Mouse (Mus musculus) lung, embryonic 14.5 days (tissue): Measurements from ENCODE around the gene Fcrla. TPM values are rescaled to one million over a fixed set of nuclear protein-coding genes. Genes with fewer than 3 reads are reported as not detected.

Experiments
- ATAC-seq: fragments of 200-750 bp; cut with Nextera tagmentation; 2 replicates; pipeline ENCODE4 v1.8.0; 2017; ENCODE audit warnings: mild to moderate bottlenecking, moderate TSS enrichment, moderate library complexity; ENCODE audit not compliant: insufficient read depth
- DNase-seq: peaks from one replicate; pipeline ENCODE4 v3.0.0-alpha.2; 2015
- H3K27ac ChIP-seq: fragments of 300-500 bp; sonication (generic); 2 replicates; pipeline ENCODE4 v1.5.1; 2014; ENCODE audit warnings: low read depth, mild to moderate bottlenecking, moderate library complexity
- H3K27me3 ChIP-seq: fragments of 300-500 bp; sonication (generic); 2 replicates; pipeline ENCODE4 v1.6.1; 2014; ENCODE audit warnings: low read length, control low read depth; ENCODE audit not compliant: insufficient read depth
- H3K36me3 ChIP-seq: fragments of 300-500 bp; sonication (generic); 2 replicates; pipeline ENCODE4 v1.6.1; 2014; ENCODE audit warnings: control low read depth; ENCODE audit not compliant: insufficient read depth
- H3K4me1 ChIP-seq: fragments of 300-500 bp; sonication (generic); 2 replicates; pipeline ENCODE4 v1.6.1; 2014; ENCODE audit warnings: antibody characterized with exemption, control low read depth; ENCODE audit not compliant: insufficient read depth
- H3K4me2 ChIP-seq: fragments of 300-500 bp; sonication (generic); 2 replicates; pipeline ENCODE4 v1.6.1; 2014; ENCODE audit warnings: mild to moderate bottlenecking
- H3K4me3 ChIP-seq: fragments of 300-500 bp; sonication (generic); 2 replicates; pipeline ENCODE4 v1.5.1; 2014; ENCODE audit warnings: low read depth, low read length
- H3K9ac ChIP-seq: fragments of 300-500 bp; sonication (generic); 2 replicates; pipeline ENCODE4 v1.6.1; 2014
- H3K9me3 ChIP-seq: fragments of 300-500 bp; sonication (generic); 2 replicates; pipeline ENCODE4 v1.6.1; 2016; ENCODE audit warnings: low read depth, low read length, control low read depth
- CTCF ChIP-seq: IDR thresholded peaks from 2 replicates; pipeline ENCODE4 v1.5.1; 2016; ENCODE audit warnings: antibody characterized with exemption, low read depth
- WGBS: fragments of 180-500 bp; shearing (Covaris S2); extraction: QIAGEN DNeasy Blood & Tissue Kit; methylation state at CpG from one replicate; pipeline ENCODE4 v1.1.7; 2014; 5-methylcytosine and 5-hydroxymethylcytosine counted together
- polyA plus RNA-seq: library from polyadenylated mRNA; unstranded; fragments of >200 nt; fragmentation: Nextera tagmentation; extraction: Ambion mirVana; gene quantifications from 2 replicates; pipeline ENCODE4 v1.2.1, GENCODE M21; 2014

Gene Fcrla
- polyA plus RNA-seq, 1 experiment from 2014 or later, result not detected

DNA sequence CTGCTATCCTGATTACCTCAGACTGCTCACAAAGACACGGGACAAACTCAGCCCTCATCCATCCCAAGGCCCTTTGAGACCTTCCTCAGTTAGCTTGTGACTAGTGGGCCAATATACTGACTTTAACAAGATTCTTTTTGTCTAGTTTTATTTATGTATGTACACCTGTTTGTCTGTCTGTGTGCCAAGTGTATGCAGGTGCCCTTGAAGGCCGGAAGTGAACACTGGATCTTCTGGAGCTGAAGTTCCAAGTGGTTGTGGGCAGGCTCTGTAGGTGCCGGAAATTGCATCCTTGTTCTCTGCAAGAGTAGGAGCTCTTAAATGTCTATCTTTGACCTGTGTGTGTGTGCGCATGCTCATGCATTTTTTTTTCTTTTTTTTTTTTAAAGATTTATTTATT, 1.9 kb upstream of the Fcrla start:
- no peak for ATAC-seq
- Histone ChIP-seq H3K4me3 (no peak overlapping the region), H3K4me1 (no peaks in the 10 kb centered on the region), H3K36me3 (no peaks in the 10 kb centered on the region), H3K4me2 (no peak overlapping the region), H3K9me3 (no peaks in the 10 kb centered on the region), H3K27ac (no peak overlapping the region), H3K9ac (no peak overlapping the region), H3K27me3 (no peaks in the 10 kb centered on the region)
- 73% methylated on average over 4 of the region's 4 CpGs for WGBS
- no peak for TF ChIP-seq CTCF
- DNase-seq, result no peak

- H3K4me1 ChIP-seq, result no peaks in the 10 kb centered on the region
- H3K27me3 ChIP-seq, result no peaks in the 10 kb centered on the region
- no peaks in the 10 kb centered on the region for H3K36me3 ChIP-seq
- H3K9ac ChIP-seq, result no peak overlapping the region
- DNase-seq, result no peak
- WGBS, result 65% methylated on average over 2 of the region's 2 CpGs
- H3K4me3 ChIP-seq, result no peak overlapping the region
- H3K4me2 ChIP-seq, result no peak overlapping the region
- H3K27ac ChIP-seq, result no peak overlapping the region
- no peak for TF ChIP-seq CTCF
- no peak for ATAC-seq
- no peaks in the 10 kb centered on the region for H3K9me3 ChIP-seq
Observed at GRCm38 (mm10) chr1:170928467-170928866, 1.1 kb upstream of the Fcrla start.

GRCm38 (mm10) chr1:170926941-170927340, 442 bp downstream of the Fcrla start:
- DNase-seq (no peak), ATAC-seq (no peak)
- no peak overlapping the region for H3K4me2 ChIP-seq
- no peaks in the 10 kb centered on the region for H3K4me1 ChIP-seq
- TF ChIP-seq CTCF, result no peak
- 51% methylated on average over 6 of the region's 6 CpGs for WGBS
- no peak overlapping the region for H3K4me3 ChIP-seq
- no peaks in the 10 kb centered on the region for H3K36me3 ChIP-seq
- no peaks in the 10 kb centered on the region for H3K9me3 ChIP-seq
- H3K9ac ChIP-seq, result no peak overlapping the region
- H3K27me3 ChIP-seq, result no peaks in the 10 kb centered on the region
- H3K27ac ChIP-seq, result no peak overlapping the region

DNA sequence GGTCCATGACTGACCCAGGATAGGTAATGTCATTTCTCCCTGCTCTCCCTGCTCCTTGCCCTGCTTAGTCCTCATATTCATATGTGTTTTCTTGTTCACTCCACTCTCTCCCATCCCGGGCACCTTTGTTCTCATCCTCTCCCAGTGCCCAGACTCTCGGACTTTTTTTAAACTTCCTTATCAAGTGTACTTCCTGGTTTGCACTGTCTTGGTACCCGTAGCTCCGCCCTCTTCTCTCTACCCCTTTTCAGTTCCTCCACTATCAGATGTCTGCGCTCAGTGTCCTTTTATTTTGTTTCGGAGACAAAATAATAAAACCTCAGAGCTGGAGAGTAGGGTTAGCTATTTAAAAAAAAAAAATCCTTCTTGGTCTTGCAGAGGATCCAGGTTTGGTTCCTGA, 2.9 kb downstream of the Fcrla start:
- no peak for TF ChIP-seq CTCF
- ATAC-seq (no peak), DNase-seq (no peak)
- Histone ChIP-seq H3K4me3 (no peak overlapping the region), H3K4me1 (no peaks in the 10 kb centered on the region), H3K9ac (no peak overlapping the region), H3K36me3 (no peaks in the 10 kb centered on the region), H3K27ac (no peak overlapping the region), H3K27me3 (no peaks in the 10 kb centered on the region), H3K4me2 (no peak overlapping the region), H3K9me3 (no peaks in the 10 kb centered on the region)
- 67% methylated on average over 6 of the region's 6 CpGs for WGBS

- no peaks in the 10 kb centered on the region for H3K36me3 ChIP-seq
- no peaks in the 10 kb centered on the region for H3K9me3 ChIP-seq
- H3K9ac ChIP-seq, result no peak overlapping the region
- H3K4me1 ChIP-seq, result no peaks in the 10 kb centered on the region
- DNase-seq (no peak), ATAC-seq (no peak)
- no peak overlapping the region for H3K4me3 ChIP-seq
- 91% methylated on average over 8 of the region's 8 CpGs for WGBS
- no peak overlapping the region for H3K4me2 ChIP-seq
- TF ChIP-seq CTCF, result no peak
- H3K27me3 ChIP-seq, result no peaks in the 10 kb centered on the region
- no peak overlapping the region for H3K27ac ChIP-seq
Observed at GRCm38 (mm10) chr1:170919308-170919707, 8.1 kb downstream of the Fcrla start.

GRCm38 (mm10) chr1:170915657-170916056, 11.7 kb downstream of the Fcrla start:
- H3K9ac ChIP-seq, result no peak overlapping the region
- no peak for TF ChIP-seq CTCF
- H3K9me3 ChIP-seq, result no peaks in the 10 kb centered on the region
- 35% methylated on average over 5 of the region's 5 CpGs for WGBS
- DNase-seq (peak; percentile 32), ATAC-seq (0 out of 2 replicates have a peak, but pooled peaks have one; percentile 28)
- no peak overlapping the region for H3K4me3 ChIP-seq
- no peaks in the 10 kb centered on the region for H3K36me3 ChIP-seq
- H3K27me3 ChIP-seq, result no peaks in the 10 kb centered on the region
- no peak overlapping the region for H3K27ac ChIP-seq
- no peaks in the 10 kb centered on the region for H3K4me1 ChIP-seq
- no peak overlapping the region for H3K4me2 ChIP-seq

DNA sequence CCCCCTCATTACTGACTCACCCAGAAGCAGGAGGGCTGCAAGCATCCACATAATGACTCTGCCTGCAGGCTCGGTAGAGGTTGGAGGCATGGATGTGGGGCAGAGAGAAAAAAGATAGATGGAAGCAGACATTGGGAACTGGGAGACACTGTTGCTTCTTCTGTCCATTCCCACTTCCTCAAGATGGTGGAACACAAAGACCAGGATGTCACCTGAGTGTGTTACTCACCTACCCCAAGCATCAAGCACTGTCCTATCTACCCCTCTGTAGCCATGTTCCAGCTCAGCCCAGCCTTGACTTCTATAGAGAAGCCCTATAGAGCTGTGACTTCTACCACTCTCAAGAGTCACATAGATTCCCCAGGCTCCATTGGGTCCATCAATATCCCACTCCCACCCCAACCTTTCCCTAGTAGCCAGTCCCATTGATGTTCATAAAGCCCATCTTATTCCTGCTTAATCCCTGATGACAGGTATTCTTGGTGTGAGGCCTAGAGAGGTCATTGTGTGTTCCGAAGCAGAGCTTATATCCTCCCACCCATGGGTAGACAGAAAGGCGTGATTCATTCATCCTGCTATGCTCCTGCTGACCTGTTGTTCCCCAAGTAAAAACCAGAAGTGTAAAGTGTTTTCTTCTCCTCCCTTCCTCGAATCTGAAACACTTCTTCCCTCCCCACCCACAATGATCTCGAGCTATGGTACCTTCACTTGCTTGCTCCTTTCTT, 14.3 kb downstream of the Fcrla start, which contains the start of gene Fcrlb:
Gene Fcrlb (minus strand): TSS at position 51 of the 725 bp plus-strand sequence.
- Histone ChIP-seq H3K4me3 (no peak within 1 kb of the TSS), H3K27me3 (peaks cover 12% of the 10 kb centered on the region)
- 58% methylated on average over 5 of the region's 5 CpGs for WGBS

More for the DNA sequence above, 14.3 kb downstream of the Fcrla start, which contains the start of gene Fcrlb:
- Histone ChIP-seq H3K27ac (no peak within 1 kb of the TSS), H3K9me3 (no peaks in the 10 kb centered on the region), H3K36me3 (no peaks in the 10 kb centered on the region), H3K9ac (no peak within 1 kb of the TSS), H3K4me2 (no peak within 1 kb of the TSS), H3K4me1 (peaks cover 6% of the 10 kb centered on the region; the same call in 1 of the 2 replicates)
- no peak for DNase-seq
- ATAC-seq, result no peak
- no peak for TF ChIP-seq CTCF
